Mouse (Mus musculus): Measurements from ENCODE around the gene Gm20865. TPM values are rescaled to one million over a fixed set of nuclear protein-coding genes. Genes with fewer than 3 reads are reported as not detected.
"Not testable (repeated sequence)": the region's sequence is repeated elsewhere in the genome, so short reads cannot be mapped to it uniquely, and the experiment has no call there.

Gm20865 gene
- polyA plus RNA-seq (2015; fragmentation: Nextera tagmentation; extraction: Ambion mirVana) = not detected in 2 replicates

- ATAC-seq (ENCODE audit: extremely low read depth, insufficient number of reproducible peaks, low FRiP score, low TSS enrichment); H3K4me3 ChIP-seq; H3K9ac ChIP-seq; H3K27ac ChIP-seq (replicated peaks); H3K4me2 ChIP-seq; H3K27me3 ChIP-seq (replicated peaks); H3K4me1 ChIP-seq; H3K9me3 ChIP-seq; H3K36me3 ChIP-seq: not testable (repeated sequence)
- WGBS = no CpG with 5 or more reads among the region's 3 CpGs
Observed at GRCm38 (mm10) chrY:21241275-21241674, at the start of gene Gm20865. Gm20865 (plus strand) TSS chrY:21241575.

Other genes with a start within 250 kb of the Gm20865 start
- gene Gm29866, start 247.9 kb upstream of the Gm20865 start, polyA plus RNA-seq (2015; fragmentation: Nextera tagmentation; extraction: Ambion mirVana) = not detected in 2 replicates
- gene Gm20909, start 77.0 kb upstream of the Gm20865 start, polyA plus RNA-seq (2015; fragmentation: Nextera tagmentation; extraction: Ambion mirVana) = not detected in 2 replicates

Measured in heart, embryonic 13.5 days (tissue).